Mouse (Mus musculus) myocyte (in vitro differentiated cells): ENCODE results near the gene Srsf6. TPM values are rescaled to one million over a fixed set of nuclear protein-coding genes. Genes with fewer than 3 reads are reported as not detected.
"Not testable (repeated sequence)": the region's sequence is repeated elsewhere in the genome, so short reads cannot be mapped to it uniquely, and the experiment has no call there.

Experiments used
- H3K27me3 ChIP-seq: one replicate; pipeline ENCODE4 v1.6.1; 2011; ENCODE audit not compliant: control insufficient read depth, insufficient read depth, insufficient read length
- H3K36me3 ChIP-seq: one replicate; pipeline ENCODE4 v1.6.1; 2011; ENCODE audit not compliant: control insufficient read depth, insufficient read depth
- H3K4me2 ChIP-seq: one replicate; pipeline ENCODE4 v1.6.1; 2011; ENCODE audit warnings: low read depth, control low read depth
- H3K4me3 ChIP-seq: one replicate; pipeline ENCODE4 v1.5.1; 2011; ENCODE audit warnings: mild to moderate bottlenecking, control low read depth, moderate library complexity
- H3K79me2 ChIP-seq: one replicate; pipeline ENCODE4 v1.6.1; 2011; ENCODE audit not compliant: control insufficient read depth, insufficient read depth
- H3ac ChIP-seq: one replicate; pipeline ENCODE4 v1.6.1; 2011; ENCODE audit not compliant: control insufficient read depth, insufficient read length
- CEBPB ChIP-seq: IDR thresholded peaks from 2 replicates; pipeline ENCODE4 v1.6.1; 2011; ENCODE audit warnings: mild to moderate bottlenecking, moderate library complexity; ENCODE audit not compliant: poor library complexity, insufficient read depth, severe bottlenecking
- E2F4 ChIP-seq: IDR thresholded peaks from one replicate; pipeline ENCODE4 v1.6.1; 2011; ENCODE audit warnings: mild to moderate bottlenecking, control low read depth, moderate library complexity; ENCODE audit not compliant: insufficient read depth
- MAX ChIP-seq: IDR thresholded peaks from one replicate; pipeline ENCODE4 v1.6.1; 2011; ENCODE audit warnings: low read depth, mild to moderate bottlenecking, control low read depth
- MYOD1 ChIP-seq, 3 experiments: IDR thresholded peaks; one replicate each; pipeline ENCODE4 v1.6.1; 2011; ENCODE audit warnings: control low read depth in 2 of 3, low read depth in 2 of 3, mild to moderate bottlenecking in 2 of 3, moderate library complexity in 1 of 3; ENCODE audit not compliant: insufficient read length in 2 of 3, control insufficient read depth in 1 of 3
- MYOG ChIP-seq, 3 experiments: IDR thresholded peaks; one replicate each; pipeline ENCODE4 v1.6.1; 2011; ENCODE audit warnings: control low read depth in 2 of 3, low read depth in 2 of 3, mild to moderate bottlenecking in 2 of 3; ENCODE audit not compliant: insufficient read length in 2 of 3, control insufficient read depth in 1 of 3, insufficient read depth in 1 of 3
- POLR2A ChIP-seq: IDR thresholded peaks from one replicate; pipeline ENCODE4 v1.6.1; 2011; ENCODE audit warnings: low read depth, mild to moderate bottlenecking, control low read depth, moderate library complexity; ENCODE audit not compliant: insufficient read length
- POLR2AphosphoS2 ChIP-seq: IDR thresholded peaks from one replicate; pipeline ENCODE4 v1.6.1; 2011; ENCODE audit warnings: low read depth, control low read depth; ENCODE audit not compliant: insufficient read length
- REST ChIP-seq: IDR thresholded peaks from one replicate; pipeline ENCODE4 v1.6.1; 2011; ENCODE audit warnings: mild to moderate bottlenecking, control low read depth, moderate library complexity; ENCODE audit not compliant: insufficient read depth, insufficient read length
- SRF ChIP-seq: IDR thresholded peaks from one replicate; pipeline ENCODE4 v1.6.1; 2011; ENCODE audit warnings: low read depth; ENCODE audit not compliant: control insufficient read depth, insufficient read length
- TCF12 ChIP-seq: IDR thresholded peaks from one replicate; pipeline ENCODE4 v1.6.1; 2011; ENCODE audit warnings: mild to moderate bottlenecking, control low read depth; ENCODE audit not compliant: poor library complexity, insufficient read depth, severe bottlenecking
- TCF3 ChIP-seq: IDR thresholded peaks from one replicate; pipeline ENCODE4 v1.6.1; 2011; ENCODE audit warnings: low read depth, control low read depth; ENCODE audit not compliant: insufficient read length
- USF1 ChIP-seq: IDR thresholded peaks from one replicate; pipeline ENCODE4 v1.6.1; 2011; ENCODE audit warnings: low read depth, mild to moderate bottlenecking, control low read depth, moderate library complexity
- polyA plus RNA-seq: library from polyadenylated mRNA; unstranded; fragments of >200 nt; fragmentation: generic; extraction: Trizol; gene quantifications from one replicate; pipeline ENCODE4 v1.2.1, GENCODE M21; 2012; ENCODE audit warnings: missing spikeins

Gene Srsf6
- 61.5 TPM for polyA plus RNA-seq

DNA sequence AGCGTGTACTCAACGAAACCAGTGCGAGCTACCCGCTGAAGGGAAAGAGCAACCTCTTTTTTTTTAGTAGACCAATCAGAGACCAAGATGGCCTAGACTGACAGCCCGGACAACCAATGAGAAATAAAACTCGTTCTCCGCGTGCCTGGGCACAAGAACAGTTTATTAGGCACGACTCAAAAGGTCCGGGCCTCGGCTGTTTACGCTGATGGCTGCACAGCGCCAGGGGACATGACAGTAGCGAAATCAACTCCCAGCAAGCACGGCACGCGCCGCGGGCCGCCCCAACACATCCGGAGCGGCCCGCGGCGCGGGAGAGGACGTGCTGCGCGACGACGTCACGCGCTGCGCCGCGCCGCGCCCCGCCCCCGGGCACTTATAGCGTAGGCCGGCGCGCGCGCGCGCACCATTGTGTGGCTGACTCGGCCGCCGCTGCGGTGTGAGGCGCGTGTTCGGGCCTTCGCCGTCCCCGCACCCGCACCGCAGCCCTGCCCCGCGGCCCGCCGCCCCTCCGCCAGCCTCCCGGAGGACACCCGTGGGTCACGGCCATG, at the start of gene Srsf6:
Srsf6 (plus strand) TSS at position 406 of the 551 bp plus-strand sequence.
- peaks cover 37% of the 10 kb centered on the region for H3K36me3 ChIP-seq
- peak within 1 kb of the TSS; percentile 75 for H3K4me3 ChIP-seq
- no peaks in the 10 kb centered on the region for H3K27me3 ChIP-seq
- peaks cover 24% of the 10 kb centered on the region for H3K79me2 ChIP-seq
- H3K4me2 ChIP-seq, result peak within 1 kb of the TSS; percentile 100
- peak within 1 kb of the TSS; percentile 89 for H3ac ChIP-seq
- peak; percentile 100 for TF ChIP-seq POLR2A
- peak; percentile 74 for TF ChIP-seq E2F4
- TF ChIP-seq MAX, result no peak
- TF ChIP-seq SRF, result no peak
- no peak for TF ChIP-seq CEBPB
- no peak for TF ChIP-seq USF1
- TF ChIP-seq MYOG (IDR thresholded peaks at IDR 0.05; ENCODE audit: control insufficient read depth in 1 of 3, insufficient read depth in 1 of 3, insufficient read length in 2 of 3, low read depth in 2 of 3), result peak in 1 of 3 experiments; percentile 21
- TF ChIP-seq REST, result peak; percentile 45
- peak; percentile 98 for TF ChIP-seq POLR2AphosphoS2
- TF ChIP-seq TCF3, result peak; percentile 1
- TF ChIP-seq TCF12, result no peak
- peak in 1 of 3 experiments; percentile 21 for TF ChIP-seq MYOD1 (IDR thresholded peaks at IDR 0.05; ENCODE audit: control insufficient read depth in 1 of 3, insufficient read length in 2 of 3, low read depth in 2 of 3)

DNA sequence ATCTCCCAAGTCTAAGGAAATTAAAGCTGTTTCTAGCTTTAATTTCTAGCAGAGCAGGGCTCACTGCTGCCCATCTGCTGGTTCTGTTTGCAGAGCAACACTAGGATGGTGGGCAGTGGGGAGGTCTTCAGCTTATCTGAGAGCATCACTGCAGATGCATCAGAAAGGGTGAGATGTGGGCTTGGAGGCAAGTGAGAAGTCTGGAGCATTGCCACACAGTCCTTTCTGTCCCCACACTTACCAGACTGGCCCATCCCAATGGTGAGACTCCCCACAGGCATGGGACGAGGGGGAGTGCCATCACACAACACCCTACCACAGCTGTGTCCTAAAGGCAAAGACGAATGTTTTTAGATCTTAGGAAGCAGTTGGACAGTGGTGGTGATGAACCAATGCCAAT, 47.2 kb upstream of the Srsf6 start:
- Histone ChIP-seq H3K4me2 (no peak overlapping the region), H3K36me3 (no peaks in the 10 kb centered on the region), H3K79me2 (no peaks in the 10 kb centered on the region), H3ac (no peak overlapping the region), H3K4me3 (no peak overlapping the region), H3K27me3 (no peaks in the 10 kb centered on the region)
- TF ChIP-seq E2F4, result no peak
- no peak for TF ChIP-seq REST
- no peak for TF ChIP-seq TCF3

DNA sequence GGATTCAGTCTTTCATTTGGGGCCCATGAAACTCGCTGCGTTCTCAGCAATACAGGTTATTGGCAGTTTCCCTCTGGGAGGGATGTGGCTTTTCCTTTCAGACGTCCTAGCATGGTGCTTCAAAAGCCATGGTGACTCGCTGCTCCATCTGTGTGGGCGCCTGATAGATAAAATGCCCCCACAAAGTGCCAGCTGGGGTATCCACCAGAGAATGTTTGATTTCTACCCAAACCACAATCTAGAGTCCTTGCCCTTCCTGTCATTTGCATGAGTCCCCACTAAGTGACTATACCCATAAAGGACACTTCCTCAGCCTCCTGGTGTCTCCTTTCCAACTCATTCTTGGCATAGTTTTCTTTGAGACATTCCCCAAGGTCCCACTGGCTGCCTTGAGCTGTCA, 44.2 kb upstream of the Srsf6 start:
- Histone ChIP-seq H3K79me2 (no peaks in the 10 kb centered on the region), H3K27me3 (no peaks in the 10 kb centered on the region), H3K4me2 (no peak overlapping the region), H3K4me3 (no peak overlapping the region), H3ac (no peak overlapping the region), H3K36me3 (no peaks in the 10 kb centered on the region)
- no peak for TF ChIP-seq POLR2A
- TF ChIP-seq REST, result no peak

DNA sequence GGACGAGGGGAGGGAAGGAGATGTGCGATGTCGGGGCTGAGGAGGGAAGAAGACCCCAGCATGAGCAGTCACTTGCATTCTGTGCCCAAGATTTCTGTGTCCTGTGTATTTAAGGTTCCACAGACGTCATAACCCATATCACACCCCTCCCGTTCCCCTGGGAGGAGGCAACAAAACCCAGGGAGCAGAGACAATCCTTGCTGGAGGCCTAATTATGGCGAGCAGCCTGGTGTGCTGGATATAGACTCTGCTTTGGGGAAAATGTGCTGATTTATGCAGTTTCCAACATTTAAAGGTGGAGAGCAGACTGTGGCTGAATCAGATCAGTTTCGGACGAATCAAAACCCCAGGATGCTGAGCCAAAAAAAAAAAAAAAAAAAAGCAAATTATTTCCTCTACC, 42.7 kb upstream of the Srsf6 start:
- no peak for TF ChIP-seq POLR2A
- no peak for TF ChIP-seq CEBPB
- no peak for TF ChIP-seq POLR2AphosphoS2
- TF ChIP-seq SRF, result no peak
- TF ChIP-seq E2F4, result no peak
- TF ChIP-seq TCF3, result no peak
- no peak for TF ChIP-seq REST
- no peak for TF ChIP-seq MYOD1 (IDR thresholded peaks at IDR 0.05; ENCODE audit: control insufficient read depth in 1 of 3, insufficient read length in 2 of 3, low read depth in 2 of 3)
- no peak for TF ChIP-seq MAX
- TF ChIP-seq MYOG (IDR thresholded peaks at IDR 0.05; ENCODE audit: control insufficient read depth in 1 of 3, insufficient read depth in 1 of 3, insufficient read length in 2 of 3, low read depth in 2 of 3), result no peak
- TF ChIP-seq TCF12, result no peak
- no peak for TF ChIP-seq USF1
- no peaks in the 10 kb centered on the region for H3K36me3 ChIP-seq
- no peaks in the 10 kb centered on the region for H3K27me3 ChIP-seq
- H3K79me2 ChIP-seq, result no peaks in the 10 kb centered on the region
- no peak overlapping the region for H3K4me2 ChIP-seq
- H3ac ChIP-seq, result no peak overlapping the region
- H3K4me3 ChIP-seq, result no peak overlapping the region

DNA sequence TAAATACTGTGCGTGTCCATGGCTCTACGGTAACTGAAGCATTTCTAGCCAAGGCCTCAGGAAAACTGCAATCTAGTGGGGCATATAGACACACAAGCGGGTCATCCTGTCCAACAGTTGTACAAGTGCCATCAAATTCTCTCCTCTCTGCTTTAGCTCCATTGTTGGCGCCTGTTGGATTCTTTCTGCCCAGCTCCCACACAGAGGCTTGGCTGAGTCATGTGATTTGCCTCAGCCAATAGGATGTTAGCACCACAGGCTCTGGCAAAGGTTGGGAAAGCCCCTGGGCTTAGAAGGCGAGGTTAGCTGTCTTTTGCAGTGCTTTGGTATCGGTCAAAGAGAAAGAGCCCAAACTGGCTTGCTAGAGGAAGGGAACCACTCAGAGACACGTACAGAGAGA, 42.1 kb upstream of the Srsf6 start:
- H3K36me3 ChIP-seq, result no peaks in the 10 kb centered on the region
- TF ChIP-seq MYOD1 (IDR thresholded peaks at IDR 0.05; ENCODE audit: control insufficient read depth in 1 of 3, insufficient read length in 2 of 3, low read depth in 2 of 3), result no peak
- TF ChIP-seq USF1, result peak; percentile 64
- H3K79me2 ChIP-seq, result no peaks in the 10 kb centered on the region
- no peak overlapping the region for H3K4me3 ChIP-seq
- no peak overlapping the region for H3K4me2 ChIP-seq
- no peaks in the 10 kb centered on the region for H3K27me3 ChIP-seq
- no peak overlapping the region for H3ac ChIP-seq

DNA sequence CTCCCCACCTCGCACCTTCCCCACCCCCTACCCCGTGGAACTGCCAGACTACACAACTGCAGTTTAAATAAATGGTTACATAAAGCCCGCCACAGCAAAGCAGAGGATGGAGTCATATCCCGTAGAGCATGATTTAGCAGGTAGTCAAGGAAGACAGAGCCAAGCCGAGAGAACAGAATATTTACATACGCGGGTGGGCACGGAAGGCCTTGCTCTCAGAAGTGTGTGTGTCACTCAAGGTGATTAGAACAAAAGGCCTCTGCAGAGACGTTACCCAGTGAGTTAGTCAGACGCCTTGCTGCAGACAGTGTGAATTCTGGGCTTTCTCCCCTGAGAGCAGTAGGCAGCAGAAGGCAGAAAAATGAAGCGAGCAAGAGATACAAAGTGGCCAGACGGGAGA, 41.6 kb upstream of the Srsf6 start:
- H3K79me2 ChIP-seq, result no peaks in the 10 kb centered on the region
- H3K4me3 ChIP-seq, result no peak overlapping the region
- H3ac ChIP-seq, result no peak overlapping the region
- no peak overlapping the region for H3K4me2 ChIP-seq
- H3K36me3 ChIP-seq, result no peaks in the 10 kb centered on the region
- no peak for TF ChIP-seq SRF
- no peak for TF ChIP-seq POLR2A
- no peak for TF ChIP-seq REST
- TF ChIP-seq POLR2AphosphoS2, result no peak
- H3K27me3 ChIP-seq, result no peaks in the 10 kb centered on the region

DNA sequence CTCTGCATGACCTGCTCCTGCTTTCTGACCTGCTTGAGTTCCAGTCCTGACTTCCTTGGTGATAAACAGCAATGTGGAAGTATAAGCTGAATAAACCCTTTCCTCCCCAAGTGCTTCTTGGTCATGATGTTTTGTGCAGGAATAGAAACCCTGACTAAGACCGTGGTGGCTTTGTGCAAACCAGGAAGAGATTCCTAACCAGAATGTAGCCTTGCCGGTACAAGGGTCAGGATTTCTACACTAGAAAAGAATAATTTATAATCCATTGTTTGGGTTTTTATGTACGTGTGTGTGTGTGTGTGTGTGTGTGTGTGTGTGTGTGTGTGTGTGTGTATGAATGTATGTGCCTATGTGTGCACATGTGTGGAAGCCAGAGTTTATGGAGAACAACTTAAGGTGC, 38.3 kb upstream of the Srsf6 start:
- not testable (repeated sequence) for H3K4me3 ChIP-seq, H3K27me3 ChIP-seq, H3ac ChIP-seq, H3K36me3 ChIP-seq, H3K4me2 ChIP-seq, H3K79me2 ChIP-seq

DNA sequence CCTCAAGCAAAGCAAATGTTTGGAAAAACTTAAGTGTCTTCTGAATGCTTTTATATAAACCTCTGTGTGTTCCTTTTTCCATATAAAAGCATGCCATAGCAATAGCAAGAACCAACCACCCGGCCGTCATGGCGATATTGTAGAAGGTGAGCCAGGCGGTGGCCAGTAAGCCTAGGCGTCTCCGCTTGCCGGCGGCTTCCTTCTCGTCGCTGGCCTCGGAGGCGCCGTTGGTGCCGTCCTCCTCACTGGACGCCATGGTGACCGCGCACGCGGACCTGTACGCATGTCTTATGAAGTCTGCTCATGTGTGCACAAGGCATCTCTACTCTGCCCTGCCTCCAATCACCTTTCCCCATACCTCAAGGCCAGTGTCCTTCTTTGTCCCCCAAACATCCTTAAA, 32.1 kb upstream of the Srsf6 start:
- H3K4me2 ChIP-seq, H3K36me3 ChIP-seq, H3K27me3 ChIP-seq, H3K4me3 ChIP-seq, H3K79me2 ChIP-seq, H3ac ChIP-seq: not testable (repeated sequence)
